Mouse (Mus musculus): ENCODE measurements at regions not wholly inside any gene's neighbourhood (a gene's known extent, or its start where the extent isn't known, plus 50 kb on each side); places are given as distances from the start of the nearest gene placed in this dataset.

DNA sequence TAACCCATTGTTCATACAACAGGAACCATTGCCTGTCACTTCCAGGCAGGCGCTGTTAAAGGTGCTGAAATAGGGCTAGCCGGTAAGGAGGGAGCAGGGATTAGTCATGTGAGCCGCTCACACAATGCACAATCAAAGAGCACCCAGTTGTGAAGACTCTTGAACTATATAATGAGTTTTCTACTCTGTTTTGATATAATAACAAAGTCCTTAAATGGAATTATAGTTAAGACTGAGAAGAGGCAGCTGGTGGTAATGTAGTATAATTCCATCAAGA, 367.0 kb upstream of the Sash1 start:
- TF ChIP-seq CTCF (IDR thresholded peaks at IDR 0.05; ENCODE audit: insufficient read depth, low read length): no peak
- TF ChIP-seq POLR2A (IDR thresholded peaks at IDR 0.05; ENCODE audit: borderline replicate concordance, extremely low read depth, low read depth, low read length): no peak
